Mouse (Mus musculus): ENCODE measurements at regions not wholly inside any gene's neighbourhood (a gene's known extent, or its start where the extent isn't known, plus 50 kb on each side); places are given as distances from the start of the nearest gene placed in this dataset.

- TF ChIP-seq POLR2A (IDR thresholded peaks at IDR 0.05; ENCODE audit: low read depth, low read length) (no peak), CTCF (conservative IDR thresholded peaks at IDR 0.05; ENCODE audit: insufficient read depth, insufficient read length, low read depth, low read length) (no peak)
Measured at GRCm38 (mm10) chr13:102510733-102511279, 182.6 kb upstream of the Cd180 start.
